In the genomic region with DNA sequence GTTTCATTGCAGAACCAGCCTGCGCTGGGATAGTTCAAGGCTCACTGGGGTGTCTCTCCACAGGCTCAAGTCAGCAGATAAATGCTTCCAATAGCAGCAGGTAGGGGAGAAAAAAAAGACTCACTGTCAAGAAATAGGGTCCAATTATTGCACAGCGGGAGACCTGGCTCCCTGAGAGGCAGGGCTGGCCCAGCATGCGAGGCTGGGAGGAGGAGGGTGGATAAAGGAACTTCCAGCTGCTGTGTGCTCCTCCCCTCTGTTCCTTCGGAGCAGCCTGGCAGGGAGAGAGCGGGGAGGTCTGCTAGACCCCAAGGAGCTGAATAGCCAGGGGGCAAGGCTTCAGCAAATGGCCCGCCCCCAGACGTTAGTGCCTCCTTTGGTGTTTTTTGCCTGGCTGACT, we compare ENCODE assay signal across 13 mouse cellular contexts. TPM values are rescaled to one million over a fixed set of nuclear protein-coding genes. Genes with fewer than 3 reads are reported as not detected.
DNase-seq lines count a peak whose midpoint lies in the region; ATAC-seq and TF ChIP-seq lines count a peak whose summit lies in the region.
"Had no signal": no experiment of that assay in that cellular context is flagged by ENCODE, and none has a peak within 500 bp of the region (broad histone marks: within the 10 kb centered on the region; RNA-seq: fewer than 3 reads in every experiment).

No protein-coding gene starts in this region.

- H3K4me2 ChIP-seq in midbrain, postnatal 0 days (ENCODE audit: low read depth, low read length, poor library complexity, severe bottlenecking) = no peak overlapping the region
- H3K4me2 ChIP-seq in hindbrain, embryonic 13.5 days = no peak overlapping the region
- H3K4me2 ChIP-seq: heart, embryonic 13.5 days; liver, embryonic 15.5 days had no signal

- H3K9me3 ChIP-seq in midbrain, embryonic 10.5 days (replicated peaks) = no peaks in the 10 kb centered on the region; the same call in 1 of the 2 replicates
- H3K9me3 ChIP-seq in midbrain, postnatal 0 days (ENCODE audit: low read length) = no peaks in the 10 kb centered on the region
- no peaks in the 10 kb centered on the region for H3K9me3 ChIP-seq in hindbrain, embryonic 13.5 days
- H3K9me3 ChIP-seq: G1E; heart, embryonic 13.5 days; liver, embryonic 15.5 days had no signal

- intact Hi-C loops in left cerebral cortex, postnatal 36 days (cut with DNase I) = no loop called here

- no peak overlapping the region for H3K9ac ChIP-seq in midbrain, postnatal 0 days (replicated peaks; ENCODE audit: low read length, poor library complexity, severe bottlenecking)
- H3K9ac ChIP-seq in hindbrain, embryonic 13.5 days = peak overlapping the region; percentile 49; the same call in 1 of the 2 replicates
- H3K9ac ChIP-seq: heart, embryonic 13.5 days; liver, embryonic 15.5 days had no signal

- TF ChIP-seq POLR2A in olfactory bulb, adult 2 months (IDR thresholded peaks at IDR 0.05; ENCODE audit: insufficient read depth, low read depth, low read length) = no peak

- TF ChIP-seq CTCF in midbrain, postnatal 0 days (IDR thresholded peaks at IDR 0.05) = no peak
- TF ChIP-seq CTCF in olfactory bulb, adult 2 months (IDR thresholded peaks at IDR 0.05; ENCODE audit: insufficient read depth, low read depth, low read length) = no peak

- WGBS in midbrain, embryonic 10.5 days = 4% methylated on average over 7 of the region's 7 CpGs
- WGBS in midbrain, postnatal 0 days = 13% methylated on average over 7 of the region's 7 CpGs
- 7% methylated on average over 7 of the region's 7 CpGs for WGBS in hindbrain, embryonic 13.5 days
- 19% methylated on average over 7 of the region's 7 CpGs for WGBS in olfactory bulb, adult 2 months

- 0 out of 2 replicates have a peak, but pooled peaks cover 6% of the 10 kb centered on the region for H3K36me3 ChIP-seq in midbrain, embryonic 10.5 days
- H3K36me3 ChIP-seq in midbrain, postnatal 0 days (ENCODE audit: insufficient read depth, low read length) = no peaks in the 10 kb centered on the region
- no peaks in the 10 kb centered on the region for H3K36me3 ChIP-seq in hindbrain, embryonic 13.5 days
- H3K36me3 ChIP-seq: G1E; heart, embryonic 13.5 days; liver, embryonic 15.5 days had no signal

- ATAC-seq in midbrain, postnatal 0 days (ENCODE audit: low FRiP score) = no peak
- ATAC-seq in hindbrain, embryonic 13.5 days (ENCODE audit: low FRiP score) = no peak

- no peak overlapping the region for H3K4me3 ChIP-seq in midbrain, embryonic 10.5 days
- no peak overlapping the region for H3K4me3 ChIP-seq in midbrain, postnatal 0 days (ENCODE audit: low read depth, low read length)
- H3K4me3 ChIP-seq in hindbrain, embryonic 13.5 days = no peak overlapping the region
- no peak overlapping the region for H3K4me3 ChIP-seq in olfactory bulb, adult 2 months (ENCODE audit: insufficient read depth, low read depth, low read length)
- H3K4me3 ChIP-seq: heart, embryonic 13.5 days; liver, embryonic 15.5 days had no signal

- H3K4me1 ChIP-seq in midbrain, embryonic 10.5 days = peaks cover 67% of the 10 kb centered on the region
- H3K4me1 ChIP-seq in midbrain, postnatal 0 days (ENCODE audit: insufficient read depth, low read length) = peaks cover 14% of the 10 kb centered on the region; the same call in 1 of the 2 replicates
- H3K4me1 ChIP-seq in hindbrain, embryonic 13.5 days (replicated peaks) = peaks cover 66% of the 10 kb centered on the region
- peaks cover 56% of the 10 kb centered on the region for H3K4me1 ChIP-seq in olfactory bulb, adult 2 months (ENCODE audit: control insufficient read depth, insufficient read depth, low read length)
- H3K4me1 ChIP-seq: liver, embryonic 15.5 days had no signal

- H3K27me3 ChIP-seq in midbrain, embryonic 10.5 days (ENCODE audit: low read depth, poor library complexity, severe bottlenecking) = peaks cover 15% of the 10 kb centered on the region
- H3K27me3 ChIP-seq in midbrain, postnatal 0 days (ENCODE audit: insufficient read depth, low read length) = no peaks in the 10 kb centered on the region
- H3K27me3 ChIP-seq in hindbrain, embryonic 13.5 days = peaks cover 6% of the 10 kb centered on the region; the same call in 1 of the 2 replicates

- no peak for DNase-seq in midbrain, embryonic 10.5 days (ENCODE audit: low spot score)
- DNase-seq in midbrain, postnatal 0 days (ENCODE audit: low spot score) = no peak
- peak; percentile 22 for DNase-seq in embryo, embryonic 10.5 days (ENCODE audit: low spot score)
- no peak for DNase-seq in c-Kit-positive CD71-positive TER-119-positive erythroid progenitor cells, embryonic 14.5 days (ENCODE audit: low spot score)
- DNase-seq in left cerebral cortex, postnatal 36 days (ENCODE audit: low spot score in 2 of 2) = no peak
- DNase-seq: cerebellum, postnatal 25 days; kidney, adult 18-20 months; right cerebral cortex, postnatal 4 days had no signal

- H3K27ac ChIP-seq in midbrain, embryonic 10.5 days (replicated peaks) = peak overlapping the region; percentile 43; the same call in 1 of the 2 replicates
- H3K27ac ChIP-seq in midbrain, postnatal 0 days (ENCODE audit: low read depth, low read length) = no peak overlapping the region
- peak overlapping the region; percentile 49 for H3K27ac ChIP-seq in hindbrain, embryonic 13.5 days
- peak overlapping the region; percentile 57 for H3K27ac ChIP-seq in olfactory bulb, adult 2 months (ENCODE audit: insufficient read depth, low read depth, low read length)
- H3K27ac ChIP-seq: heart, embryonic 13.5 days; liver, embryonic 15.5 days had no signal

RNA-seq across cellular contexts. Expression of a gene that starts 7.4 kb away (rescaled TPM):
- 28.4 and 31.6 TPM in 2 replicates for polyA plus RNA-seq in midbrain, embryonic 10.5 days (2016; fragmentation: Nextera tagmentation; extraction: Ambion mirVana)
- total RNA-seq in midbrain, postnatal 0 days (2014; rRNA removed) = 83.0 and 83.5 TPM in 2 replicates
- 41.1 and 41.6 TPM in 2 replicates for polyA plus RNA-seq in midbrain, postnatal 0 days (2015; fragmentation: Nextera tagmentation; extraction: Ambion mirVana)
- polyA plus RNA-seq in hindbrain, embryonic 13.5 days (2015; fragmentation: Nextera tagmentation; extraction: Ambion mirVana) = 29.1 and 30.7 TPM in 2 replicates
- not detected in 2 replicates for polyA plus RNA-seq in olfactory bulb, adult 2 months (2012; ENCODE audit: insufficient read depth, insufficient read length, low replicate concordance, missing spikeins)
- 10 to 100 TPM; 85.7 to 87.4 TPM for total RNA-seq in left cerebral cortex, postnatal 36 days (2021)
